Mouse (Mus musculus): ENCODE measurements around the gene Sf3b3.

Gene Sf3b3

DNA sequence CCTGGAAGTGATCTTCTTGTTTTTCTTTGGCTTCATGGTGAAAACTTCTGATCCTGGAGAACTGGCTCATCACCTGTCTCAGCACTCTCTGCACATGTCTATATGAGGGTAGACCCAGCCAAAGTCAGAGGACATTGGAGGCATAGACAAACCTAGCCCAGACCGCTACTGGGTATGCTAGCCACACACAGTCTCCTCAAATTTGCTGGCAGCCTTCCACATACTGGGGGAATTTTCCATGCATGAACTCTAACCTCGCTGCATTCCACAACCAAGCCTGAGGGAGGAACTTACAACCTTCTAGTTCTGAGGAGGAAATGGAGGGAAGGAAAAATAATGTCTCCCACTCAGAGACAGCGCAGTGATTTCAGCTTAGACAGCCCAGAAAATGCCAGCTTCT lies 72.5 kb downstream of the Sf3b3 start:
- DNase-seq (ENCODE audit: low spot score), result no peak

DNA sequence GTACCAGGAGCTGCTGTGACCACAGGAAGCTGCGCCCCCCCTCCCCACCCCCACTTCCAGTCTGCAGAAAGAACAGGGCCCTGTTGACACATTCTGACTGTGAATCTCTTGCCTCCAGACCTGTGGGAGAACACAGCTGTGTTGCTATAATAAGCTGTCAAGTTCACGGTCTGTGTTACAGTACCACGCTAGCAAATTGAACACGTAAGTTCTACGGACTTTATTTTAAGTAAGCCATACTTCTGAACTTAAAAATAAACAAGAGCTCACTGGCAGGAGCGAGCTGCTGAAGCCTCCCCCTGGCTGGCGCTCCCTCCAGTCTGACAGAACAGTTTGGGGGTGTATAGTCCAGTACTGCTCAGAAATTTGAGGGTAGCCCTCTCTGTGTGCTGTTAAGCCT lies 74.1 kb downstream of the Sf3b3 start:
- no peak for DNase-seq (ENCODE audit: low spot score)

DNA sequence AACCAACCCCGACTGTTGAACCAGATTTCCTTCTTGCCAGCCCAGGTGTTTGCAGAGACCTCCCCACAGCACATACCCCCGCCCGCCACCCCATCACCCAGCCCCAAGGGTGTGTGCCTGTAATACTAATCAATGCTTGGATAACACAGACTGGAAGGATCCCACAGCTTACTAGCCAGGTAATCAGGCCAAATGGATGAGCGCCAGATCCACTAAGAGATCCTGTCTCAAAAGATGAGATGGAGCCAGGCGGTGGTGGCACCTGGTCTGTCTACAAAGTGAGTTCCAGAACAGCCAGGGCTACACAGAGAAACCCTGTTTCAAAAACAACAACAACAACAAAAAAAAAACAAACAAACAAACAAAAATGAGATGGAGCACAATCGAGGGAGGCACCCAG lies 79.3 kb downstream of the Sf3b3 start:
- DNase-seq (ENCODE audit: low spot score), result no peak

DNA sequence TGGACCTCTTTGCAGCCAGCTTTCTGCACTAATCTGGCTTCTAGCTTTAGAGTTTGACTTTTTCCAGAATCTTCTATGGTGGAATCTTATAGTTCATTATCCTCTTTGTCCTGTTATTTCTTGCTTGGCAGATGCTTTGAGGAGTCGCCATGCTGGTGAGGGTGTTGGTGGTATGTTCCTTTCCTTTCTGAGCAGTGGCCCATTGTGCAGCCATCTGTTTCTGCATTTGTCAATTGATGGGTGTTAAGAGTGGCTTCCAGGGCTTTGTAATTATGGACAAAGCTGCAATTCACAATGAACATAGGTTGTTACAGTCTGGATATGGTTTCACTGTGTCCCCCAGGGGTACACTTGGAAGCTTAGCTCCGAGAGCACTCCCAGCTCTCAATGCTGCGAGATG lies 81.9 kb downstream of the Sf3b3 start:
- no peak for DNase-seq (ENCODE audit: low spot score)

DNA sequence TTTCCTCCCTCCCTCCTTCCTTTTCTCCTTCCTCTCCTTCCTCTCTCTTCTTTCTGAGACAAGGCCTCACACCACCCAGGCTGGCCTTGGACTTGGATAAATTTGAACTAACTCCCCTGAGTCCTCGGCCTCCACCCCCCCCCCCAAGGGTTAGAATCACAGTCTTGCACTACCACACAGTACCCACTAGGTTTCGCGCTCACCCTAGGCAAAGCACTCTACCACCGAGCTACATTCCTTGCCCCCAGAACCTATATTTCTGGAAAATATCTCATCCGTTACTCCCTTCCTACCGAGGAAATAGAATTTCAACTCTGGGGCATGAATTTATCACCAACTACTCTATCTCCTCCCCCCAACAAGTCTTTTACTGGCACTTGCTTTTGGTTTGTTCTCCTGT lies 84.6 kb downstream of the Sf3b3 start:
- DNase-seq (ENCODE audit: low spot score), result peak; percentile 19

DNA sequence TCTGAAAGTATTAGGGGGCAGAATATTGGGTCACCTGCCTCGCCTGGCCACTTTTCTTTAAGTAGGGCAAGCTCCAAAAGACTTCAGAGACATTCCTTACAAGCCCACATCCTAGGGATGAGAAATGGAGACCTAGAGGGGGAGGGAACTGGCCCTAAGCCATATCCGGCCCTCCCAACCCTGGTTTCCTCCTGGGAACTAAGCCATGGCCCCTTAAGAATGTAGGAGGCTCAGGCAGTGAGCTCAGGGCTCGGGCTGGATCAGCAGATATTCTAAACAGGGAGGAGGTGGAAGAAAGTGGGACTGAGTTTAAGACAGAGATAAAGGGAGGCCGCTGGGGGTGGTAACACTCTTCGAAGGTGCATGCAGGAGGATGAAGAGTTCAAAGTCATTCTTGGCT lies 85.4 kb downstream of the Sf3b3 start:
- no peak for DNase-seq (ENCODE audit: low spot score)

DNA sequence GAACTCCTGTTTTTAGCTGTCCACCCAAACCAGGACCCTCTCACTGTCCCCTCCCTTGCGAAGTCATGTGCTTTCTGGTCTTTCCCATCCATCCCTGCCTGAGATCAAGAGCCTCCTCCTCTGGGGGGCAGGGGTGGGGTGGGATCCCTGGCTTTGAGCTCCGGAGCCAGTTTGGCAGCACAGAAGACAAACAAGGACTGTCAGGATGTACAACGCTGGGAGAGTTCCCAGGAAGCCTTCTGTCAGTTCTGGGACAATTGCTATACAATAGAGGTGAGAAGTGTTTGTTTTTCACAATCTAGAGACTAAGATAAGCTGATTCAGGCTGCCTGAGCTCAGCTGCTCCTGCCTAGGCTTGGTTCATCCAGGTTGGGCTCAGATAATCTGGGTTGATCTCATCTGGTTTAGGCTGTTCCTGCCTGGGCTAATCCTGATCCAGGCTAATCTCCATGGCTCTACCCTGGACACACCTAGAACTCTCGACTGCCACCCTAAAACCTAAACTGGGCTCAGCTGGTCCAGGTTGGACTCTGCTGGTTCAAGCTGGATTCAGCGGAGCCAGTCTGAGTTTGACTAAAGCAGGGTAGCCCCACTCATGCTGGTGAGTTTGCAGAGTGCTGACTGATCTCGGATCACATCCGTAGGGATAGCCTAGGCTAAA lies 86.2 kb downstream of the Sf3b3 start:
- no peak for DNase-seq (ENCODE audit: low spot score)
